In the genomic region with DNA sequence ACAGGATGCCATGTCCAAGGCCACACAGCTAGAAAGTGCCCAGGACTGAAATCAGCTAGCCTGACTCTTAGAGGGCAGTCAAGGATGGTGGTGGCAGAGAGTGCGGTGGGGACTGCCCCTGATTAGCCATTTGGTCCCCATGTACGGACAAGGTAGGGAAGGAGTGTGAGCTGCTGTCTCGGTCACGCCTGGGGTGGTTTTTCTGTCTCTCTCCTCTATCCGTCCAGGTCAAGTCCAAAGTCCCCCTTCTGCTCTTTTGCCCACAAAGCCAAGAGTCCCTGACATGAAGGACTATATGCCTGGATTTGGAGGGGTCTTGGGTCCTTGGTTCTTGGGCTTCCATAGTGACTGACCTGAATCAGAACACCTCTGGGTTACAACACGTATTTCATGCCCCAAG, we compare ENCODE assay signal across 1 mouse cellular context.
A peak's percentile ranks its signal among the peaks of the same experiment; 100 is the strongest.
TF ChIP-seq lines count a peak whose summit lies in the region.

No protein-coding gene starts in this region.

TF ChIP-seq in CH12.LX, 34 proteins besides CTCF, POLR2A, EP300 and RAD21:
- TF ChIP-seq IRF4 (IDR thresholded peaks at IDR 0.05; ENCODE audit: low read depth, low read length) (peak; percentile 27; the same call in 1 of the 2 replicates), POLR2AphosphoS2 (IDR thresholded peaks at IDR 0.05; ENCODE audit: low read depth, low read length) (no peak), KAT2A (IDR thresholded peaks at IDR 0.05; ENCODE audit: insufficient replicate concordance, low read length) (no peak), MAFK (IDR thresholded peaks at IDR 0.05; ENCODE audit: insufficient replicate concordance, low read length) (no peak), BHLHE40 (IDR thresholded peaks at IDR 0.05; ENCODE audit: low read depth, low read length) (peak; percentile 84), E2F4 (IDR thresholded peaks at IDR 0.05; ENCODE audit: insufficient replicate concordance, low read depth, low read length) (no peak), ELF1 (IDR thresholded peaks at IDR 0.05; ENCODE audit: low read depth, low read length) (no peak), NELFE (IDR thresholded peaks at IDR 0.05; ENCODE audit: low read depth, low read length) (no peak)
